Comparison of ENCODE assay signal across 15 mouse cellular contexts in the genomic region with DNA sequence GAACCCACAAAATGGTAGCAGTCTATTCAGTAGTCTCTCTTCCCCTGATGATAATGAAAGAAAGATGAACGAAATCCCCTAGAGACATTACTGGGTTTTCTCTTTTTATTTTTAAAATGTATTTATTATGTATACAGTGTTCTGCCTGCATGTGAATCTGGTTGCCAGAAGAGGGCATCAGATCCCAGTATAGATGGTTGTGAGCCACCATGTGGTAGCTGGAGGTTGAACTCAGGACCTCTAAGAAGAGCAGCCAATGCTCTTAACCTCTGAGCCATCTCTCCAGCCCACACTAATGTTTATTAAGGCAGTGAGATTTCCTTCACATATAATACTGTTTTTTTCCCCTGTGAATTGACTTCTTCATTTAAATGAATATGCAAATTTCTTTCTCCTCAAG.
A peak's percentile ranks its signal among the peaks of the same experiment; 100 is the strongest.
DNase-seq lines count a peak whose midpoint lies in the region; ATAC-seq and TF ChIP-seq lines count a peak whose summit lies in the region.
"Had no signal": no experiment of that assay in that cellular context is flagged by ENCODE, and none has a peak within 500 bp of the region (broad histone marks: within the 10 kb centered on the region; RNA-seq: fewer than 3 reads in every experiment).

No protein-coding gene starts in this region.

- no peak overlapping the region for H3K4me3 ChIP-seq in gastrocnemius, adult 2 months
- no peak overlapping the region for H3K4me3 ChIP-seq in liver, postnatal 0 days (ENCODE audit: low read depth, low read length)
- no peak overlapping the region for H3K4me3 ChIP-seq in liver, embryonic 12.5 days
- H3K4me3 ChIP-seq: embryonic facial prominence, embryonic 15.5 days; forebrain, embryonic 12.5 days; hindbrain, embryonic 12.5 days; midbrain, embryonic 15.5 days had no signal

- no peaks in the 10 kb centered on the region for H3K27me3 ChIP-seq in liver, postnatal 0 days (ENCODE audit: insufficient read depth, low read length)
- no peaks in the 10 kb centered on the region for H3K27me3 ChIP-seq in liver, embryonic 12.5 days (replicated peaks)
- no peaks in the 10 kb centered on the region for H3K27me3 ChIP-seq in splenic B cell, adult 2 months (ENCODE audit: control insufficient read depth, insufficient read depth, low read length, poor library complexity, severe bottlenecking)
- H3K27me3 ChIP-seq: embryonic facial prominence, embryonic 15.5 days; forebrain, embryonic 12.5 days; hindbrain, embryonic 12.5 days; midbrain, embryonic 15.5 days had no signal

- no peaks in the 10 kb centered on the region for H3K4me1 ChIP-seq in liver, postnatal 0 days (ENCODE audit: insufficient read depth)
- H3K4me1 ChIP-seq in liver, embryonic 12.5 days: no peaks in the 10 kb centered on the region
- H3K4me1 ChIP-seq: embryonic facial prominence, embryonic 15.5 days; forebrain, embryonic 12.5 days; hindbrain, embryonic 12.5 days; midbrain, embryonic 15.5 days had no signal

- no peak for ATAC-seq in liver, postnatal 0 days
- ATAC-seq in liver, embryonic 12.5 days: no peak
- ATAC-seq: midbrain, embryonic 15.5 days had no signal

- no peak overlapping the region for H3K4me2 ChIP-seq in liver, postnatal 0 days (ENCODE audit: low read depth, low read length)
- H3K4me2 ChIP-seq in liver, embryonic 12.5 days: no peak overlapping the region
- H3K4me2 ChIP-seq: embryonic facial prominence, embryonic 15.5 days; forebrain, embryonic 12.5 days; hindbrain, embryonic 12.5 days; midbrain, embryonic 15.5 days had no signal

- no peaks in the 10 kb centered on the region for H3K36me3 ChIP-seq in liver, postnatal 0 days (replicated peaks; ENCODE audit: insufficient read depth, low read length)
- no peaks in the 10 kb centered on the region for H3K36me3 ChIP-seq in liver, embryonic 12.5 days
- H3K36me3 ChIP-seq in splenic B cell, adult 2 months (ENCODE audit: control insufficient read depth, insufficient read depth, low read length, poor library complexity, severe bottlenecking): no peaks in the 10 kb centered on the region
- H3K36me3 ChIP-seq: embryonic facial prominence, embryonic 15.5 days; forebrain, embryonic 12.5 days; hindbrain, embryonic 12.5 days; midbrain, embryonic 15.5 days had no signal

- TF ChIP-seq EP300 in liver, postnatal 0 days (IDR thresholded peaks at IDR 0.05; ENCODE audit: low read depth): no peak

- no peaks in the 10 kb centered on the region for H3K9me3 ChIP-seq in liver, postnatal 0 days (ENCODE audit: low read length)
- no peaks in the 10 kb centered on the region for H3K9me3 ChIP-seq in liver, embryonic 12.5 days (replicated peaks)
- H3K9me3 ChIP-seq: embryonic facial prominence, embryonic 15.5 days; forebrain, embryonic 12.5 days; hindbrain, embryonic 12.5 days; midbrain, embryonic 15.5 days had no signal

- intact Hi-C loops in gastrocnemius, adult 2 months (cut with DNase I): no loop called here

- WGBS in liver, postnatal 0 days (ENCODE audit: insufficient replicate concordance): 72% methylated on average over 1 of the region's 1 CpGs
- 60% methylated on average over 1 of the region's 1 CpGs for WGBS in liver, embryonic 12.5 days (ENCODE audit: insufficient replicate concordance)

- H3K9ac ChIP-seq in liver, postnatal 0 days (replicated peaks): no peak overlapping the region
- no peak overlapping the region for H3K9ac ChIP-seq in liver, embryonic 12.5 days
- H3K9ac ChIP-seq: embryonic facial prominence, embryonic 15.5 days; forebrain, embryonic 12.5 days; hindbrain, embryonic 12.5 days; midbrain, embryonic 15.5 days had no signal

- DNase-seq in gastrocnemius, adult 2 months: no peak
- DNase-seq in gastrocnemius, adult 8-10 months (ENCODE audit: low spot score in 2 of 2): no peak
- DNase-seq in liver, postnatal 0 days: no peak
- DNase-seq in MEL-GATA-1-ER (ENCODE audit: extremely low read depth, low read depth): peak; percentile 10
- peak; percentile 12 for DNase-seq in splenic B cell, adult 2 months (ENCODE audit: low read depth, low spot score)
- no peak for DNase-seq in cerebellum, adult 8-10 months
- DNase-seq in c-Kit-positive CD71-positive TER-119-positive erythroid progenitor cells, embryonic 14.5 days (ENCODE audit: low spot score): no peak
- DNase-seq: cerebellum, adult 11 months; kidney, adult 2 months; thymus, adult 18-20 months had no signal

- TF ChIP-seq CTCF in gastrocnemius, adult 2 months (IDR thresholded peaks at IDR 0.05): peak; percentile 4; the same call in 1 of the 2 replicates
- TF ChIP-seq CTCF in liver, postnatal 0 days (IDR thresholded peaks at IDR 0.05; ENCODE audit: low read depth): peak; percentile 34; the same call in 1 of the 2 replicates

- H3K27ac ChIP-seq in gastrocnemius, adult 2 months: no peak overlapping the region
- H3K27ac ChIP-seq in liver, postnatal 0 days (ENCODE audit: low read depth): no peak overlapping the region
- no peak overlapping the region for H3K27ac ChIP-seq in liver, embryonic 12.5 days
- H3K27ac ChIP-seq: embryonic facial prominence, embryonic 15.5 days; forebrain, embryonic 12.5 days; hindbrain, embryonic 12.5 days; midbrain, embryonic 15.5 days had no signal

Comparison
In these comparisons a context has a peak if more than half of its experiments do, and no peak if none do; other contexts are left out.
1. DNase-seq: peak in MEL-GATA-1-ER (single experiment) and splenic B cell, adult 2 months (single experiment); none in gastrocnemius, adult 2 months (single experiment), gastrocnemius, adult 8-10 months (0 of 2), liver, postnatal 0 days (single experiment), cerebellum, adult 8-10 months (single experiment) and c-Kit-positive CD71-positive TER-119-positive erythroid progenitor cells, embryonic 14.5 days (single experiment).